Mouse (Mus musculus) heart, adult 18-20 months (tissue): Measurements from ENCODE around the gene Fkbp15. TPM values are rescaled to one million over a fixed set of nuclear protein-coding genes. Genes with fewer than 3 reads are reported as not detected.
A peak's percentile ranks its signal among the peaks of the same experiment; 100 is the strongest.

Experiments used
- DNase-seq, 2 experiments: peaks; one replicate each; pipeline ENCODE4 v3.0.0; 2021 to 2022; ENCODE audit warnings: mixed read lengths in 1 of 2
- total RNA-seq, 2 experiments: library from RNA; stranded (reverse); gene quantifications; 2 replicates each; pipeline ENCODE4 v1.2.3; 2021

Gene Fkbp15
- total RNA-seq, 2 experiments from 2014 or later = 16.4 to 17.7 TPM

GRCm38 (mm10) chr4:62372818-62373520, 12.6 kb upstream of the Fkbp15 start:
- DNase-seq = no peak

DNA sequence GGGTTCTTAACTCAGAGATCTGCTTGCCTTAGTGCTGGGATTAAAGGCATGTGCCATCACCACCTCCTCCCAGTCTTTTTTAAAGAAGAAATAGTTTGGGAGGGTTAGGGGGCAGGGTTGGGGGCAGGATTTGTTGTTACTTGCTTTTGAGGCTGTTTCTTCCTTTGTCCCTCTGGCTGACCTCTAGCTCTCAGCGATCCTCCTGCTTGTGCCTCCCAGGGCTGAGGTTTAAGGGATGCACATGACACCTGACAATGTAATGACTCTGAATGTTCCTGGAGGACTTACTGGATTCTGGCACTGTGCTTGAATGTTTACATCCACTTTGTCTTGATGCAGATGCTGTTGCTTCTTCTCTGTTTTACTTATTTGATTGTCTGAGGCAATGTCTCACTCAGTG, 12.1 kb upstream of the Fkbp15 start:
- DNase-seq = no peak

DNA sequence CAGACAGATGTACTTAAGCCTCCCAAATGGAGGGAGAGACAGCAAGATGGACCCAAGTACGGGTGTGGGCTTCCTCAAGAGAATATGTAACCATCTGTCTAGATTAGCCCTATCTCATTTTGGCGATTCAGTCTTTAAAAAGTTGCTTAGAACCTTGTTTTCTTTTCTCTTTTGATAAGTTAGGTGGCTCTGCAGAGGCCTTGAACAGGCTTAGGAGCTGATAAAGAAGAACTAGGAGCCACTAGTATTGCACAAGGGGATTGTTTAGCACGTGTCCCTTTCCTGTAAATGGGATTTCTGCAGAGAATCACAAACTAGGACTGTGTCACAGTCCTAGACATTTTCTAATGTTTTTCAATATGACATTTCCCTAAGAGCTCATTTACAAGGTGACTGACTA, 8.7 kb upstream of the Fkbp15 start:
- no peak for DNase-seq

- no peak for DNase-seq
Measured at GRCm38 (mm10) chr4:62367586-62367985, 7.2 kb upstream of the Fkbp15 start.

GRCm38 (mm10) chr4:62366291-62366690, 5.9 kb upstream of the Fkbp15 start:
- DNase-seq = no peak

- no peak for DNase-seq
Measured at GRCm38 (mm10) chr4:62364299-62364698, 4.0 kb upstream of the Fkbp15 start.

- no peak for DNase-seq
Measured at GRCm38 (mm10) chr4:62362437-62362836, 2.1 kb upstream of the Fkbp15 start.

DNA sequence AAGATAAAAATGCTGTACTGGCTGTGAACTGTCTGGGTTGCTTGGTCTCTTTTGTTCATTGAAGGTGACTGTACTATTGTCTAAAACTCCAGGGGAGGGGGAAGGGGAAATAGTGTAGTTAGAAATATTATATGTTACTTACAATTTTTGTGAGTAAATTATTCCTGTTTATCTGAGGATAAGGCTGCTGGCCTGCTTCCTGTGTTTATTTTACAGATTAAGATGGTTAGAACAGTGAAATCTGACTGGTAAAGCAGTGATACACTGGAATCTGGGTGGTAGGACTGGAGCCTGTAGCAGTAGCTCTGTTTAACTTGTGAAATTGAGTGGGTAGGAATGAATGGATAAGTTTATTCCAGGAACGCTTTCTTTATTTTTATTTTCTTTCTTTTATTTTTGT, 1.6 kb upstream of the Fkbp15 start:
- no peak for DNase-seq

DNA sequence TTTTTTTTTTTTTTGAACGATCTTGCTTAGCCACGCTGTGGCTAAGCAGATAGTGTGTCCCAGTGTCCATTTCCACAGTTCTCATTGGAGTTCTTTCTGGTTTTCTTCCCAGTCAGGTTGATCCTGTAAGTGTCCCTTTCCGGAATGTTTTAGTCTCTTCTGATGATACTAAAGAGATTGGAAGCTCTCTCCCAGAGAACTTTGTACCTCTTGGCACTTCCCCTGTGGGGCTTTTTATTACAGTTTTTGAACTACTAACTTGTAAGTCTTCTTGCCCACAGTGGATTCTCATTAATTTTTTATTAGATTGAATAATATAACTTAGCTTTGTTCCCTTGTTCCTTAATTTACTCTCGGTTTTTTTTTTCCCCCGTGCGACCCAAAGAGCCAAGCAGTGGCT, 1.2 kb upstream of the Fkbp15 start:
- DNase-seq = no peak

GRCm38 (mm10) chr4:62360805-62361455, 582 bp upstream of the Fkbp15 start:
- peak in 1 of 2 experiments; percentile 41 for DNase-seq

DNA sequence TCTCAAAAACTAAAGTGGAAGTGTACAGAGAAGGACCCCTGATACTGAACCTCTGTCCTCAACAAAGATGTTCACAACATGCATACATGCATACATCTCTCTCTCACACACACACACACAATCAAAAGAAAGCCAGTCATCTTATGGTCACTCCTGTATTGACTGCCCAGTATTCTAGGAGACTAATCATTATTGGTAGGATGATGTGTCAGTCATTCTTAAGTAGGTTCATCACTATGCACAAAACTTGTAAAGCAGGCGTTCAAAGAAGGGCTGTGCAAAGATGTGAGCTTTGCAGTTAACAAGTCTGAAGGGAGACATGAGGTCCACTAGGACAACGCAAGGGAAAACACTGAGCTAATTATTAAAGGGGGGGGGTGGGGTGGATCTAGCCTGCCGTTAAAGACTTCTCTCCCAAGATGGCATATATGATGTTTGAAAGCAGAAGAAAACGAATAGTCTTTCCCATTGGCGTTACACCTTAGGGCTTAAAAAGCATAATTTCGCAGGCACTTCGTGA, 1.0 kb downstream of the Fkbp15 start:
- no peak for DNase-seq

- no peak for DNase-seq
Measured at GRCm38 (mm10) chr4:62357631-62358148, 2.7 kb downstream of the Fkbp15 start.

GRCm38 (mm10) chr4:62349371-62349770, 11.0 kb downstream of the Fkbp15 start:
- peak in 1 of 2 experiments; percentile 31 for DNase-seq

DNA sequence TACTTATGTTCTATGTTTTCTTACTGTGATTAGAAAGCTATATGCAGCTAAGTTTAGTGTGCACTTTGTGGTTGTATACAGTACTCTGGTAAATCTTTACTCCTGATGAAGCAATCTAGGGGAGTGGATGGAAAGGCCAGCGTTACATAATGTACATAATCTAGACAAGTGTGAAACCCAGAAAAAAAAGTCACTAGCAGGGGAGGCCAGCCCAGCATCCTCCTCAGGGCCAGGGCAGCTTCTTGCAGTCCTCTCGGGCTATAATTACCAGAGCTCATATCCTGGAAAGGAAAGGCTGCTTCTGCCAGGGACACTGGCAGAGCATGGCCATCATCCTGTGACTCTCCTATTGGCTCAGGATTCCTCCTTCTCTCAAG, 12.0 kb downstream of the Fkbp15 start:
- no peak for DNase-seq

- peak; percentile 30 to 55 for DNase-seq
Measured at GRCm38 (mm10) chr4:62347605-62348328, 12.6 kb downstream of the Fkbp15 start.

DNA sequence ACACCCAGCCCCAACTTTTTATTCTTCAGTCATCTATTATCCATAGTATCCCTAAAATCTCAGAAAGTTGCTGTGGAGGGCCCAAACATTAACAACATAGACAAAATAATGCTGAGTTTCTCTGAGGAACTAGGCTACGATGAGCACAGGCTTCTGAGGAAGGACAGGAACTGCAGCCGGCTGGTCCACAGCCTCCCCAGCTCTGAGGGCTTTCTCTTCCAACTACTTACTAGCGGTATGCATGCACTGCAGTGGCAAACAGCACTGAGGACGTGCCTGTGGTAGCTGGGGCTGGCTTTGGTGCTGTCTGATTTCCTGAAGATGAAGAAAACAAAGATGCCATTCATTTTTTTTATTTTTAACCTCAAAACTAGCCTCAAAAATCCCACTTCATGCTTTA, 14.5 kb downstream of the Fkbp15 start:
- DNase-seq = no peak

DNA sequence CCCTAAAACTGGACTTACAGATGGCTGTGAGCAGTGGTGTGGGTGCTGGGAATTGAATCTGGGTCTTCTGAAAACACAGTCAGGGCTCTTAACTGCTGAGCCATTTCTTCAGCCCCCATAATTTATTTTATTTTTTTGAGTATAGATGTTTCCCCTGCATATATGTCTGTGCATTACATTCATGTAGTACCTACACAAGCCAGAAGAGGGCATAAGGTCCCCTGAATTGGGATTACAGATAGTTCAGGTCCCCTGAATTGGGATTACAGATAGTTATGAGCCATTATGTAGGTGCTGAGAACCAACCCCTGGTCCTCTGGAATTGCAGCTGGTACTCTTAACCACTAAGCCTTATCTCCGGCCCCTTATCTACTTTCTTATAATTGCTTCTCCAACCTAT, 16.3 kb downstream of the Fkbp15 start:
- peak in 1 of 2 experiments; percentile 49 for DNase-seq

GRCm38 (mm10) chr4:62338536-62338935, 21.8 kb downstream of the Fkbp15 start:
- DNase-seq = no peak

DNA sequence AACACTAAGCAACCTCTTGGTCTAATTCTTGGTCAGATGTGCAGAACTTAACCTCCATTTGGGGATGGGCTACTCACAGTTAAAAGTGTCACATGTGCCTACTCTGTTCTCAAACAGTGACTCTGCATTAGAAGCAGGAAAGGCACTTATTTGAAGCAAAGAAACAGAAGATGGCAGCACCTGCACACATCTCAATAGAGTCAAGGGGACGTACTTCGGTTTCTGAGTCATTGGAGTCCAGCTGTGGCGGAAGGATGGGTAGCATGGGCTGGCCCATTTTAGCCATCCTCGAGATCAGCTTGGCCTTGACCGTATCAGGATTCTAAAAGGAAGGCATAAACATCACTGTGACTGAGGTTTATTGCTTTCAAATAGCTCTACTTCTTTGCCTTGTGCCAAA, 28.4 kb downstream of the Fkbp15 start:
- DNase-seq = no peak

DNA sequence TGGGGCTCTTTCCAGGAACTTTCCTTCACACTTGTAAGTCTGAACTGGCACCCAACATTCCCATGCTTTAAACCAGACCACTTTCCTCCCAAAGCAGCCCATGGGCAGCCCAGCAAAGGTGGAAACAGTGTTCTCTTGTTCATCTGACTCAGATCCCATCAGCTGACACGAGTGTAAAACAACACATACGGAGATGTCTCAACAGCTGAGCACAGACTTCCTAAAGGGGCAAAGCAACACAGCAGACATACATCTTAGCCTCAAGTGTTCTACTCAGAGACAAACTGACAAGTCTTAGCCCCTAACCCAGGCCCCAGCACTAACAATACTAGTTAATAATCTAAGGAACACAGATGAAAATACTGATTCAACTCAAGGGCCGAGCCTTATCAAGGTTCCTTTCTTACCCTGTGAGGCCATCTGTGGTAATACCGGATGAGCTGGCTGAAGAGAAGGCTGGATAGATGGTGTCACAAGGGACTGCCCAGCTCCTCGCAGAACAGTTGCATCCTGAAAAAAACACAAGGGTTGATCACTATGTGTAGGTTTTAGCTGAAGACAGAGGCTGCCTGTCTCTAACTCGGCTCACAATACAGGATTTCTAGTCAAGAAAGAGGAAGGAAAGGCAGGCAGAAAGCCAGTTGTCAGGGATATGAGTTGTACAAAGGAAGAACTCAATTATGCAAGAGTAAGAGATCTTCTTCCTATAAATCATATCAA, 31.2 kb downstream of the Fkbp15 start:
- DNase-seq = peak in 1 of 2 experiments; percentile 39

GRCm38 (mm10) chr4:62326111-62326510, 34.2 kb downstream of the Fkbp15 start:
- no peak for DNase-seq

GRCm38 (mm10) chr4:62322684-62323083, 37.7 kb downstream of the Fkbp15 start:
- DNase-seq = peak in 1 of 2 experiments; percentile 64
